Mouse (Mus musculus) embryonic fibroblast, embryonic 13.5 days (primary cell): ENCODE measurements around the gene Adgrl3.

Experiments used
- CTCF ChIP-seq: IDR thresholded peaks from 2 replicates; pipeline ENCODE4 v1.5.1; 2011; ENCODE audit warnings: mild to moderate bottlenecking, control low read depth, low read length, moderate library complexity, borderline replicate concordance; ENCODE audit not compliant: insufficient read depth
- POLR2A ChIP-seq: IDR thresholded peaks from 2 replicates; pipeline ENCODE4 v1.6.1; 2011; ENCODE audit warnings: low read depth, mild to moderate bottlenecking, control low read depth, low read length, moderate library complexity

- TF ChIP-seq CTCF, result no peak
- no peak for TF ChIP-seq POLR2A
Observed at GRCm38 (mm10) chr5:81810966-81811365, 791.0 kb downstream of the Adgrl3 start.
